Mouse (Mus musculus): ENCODE measurements around the gene 1700037C18Rik.

DNA sequence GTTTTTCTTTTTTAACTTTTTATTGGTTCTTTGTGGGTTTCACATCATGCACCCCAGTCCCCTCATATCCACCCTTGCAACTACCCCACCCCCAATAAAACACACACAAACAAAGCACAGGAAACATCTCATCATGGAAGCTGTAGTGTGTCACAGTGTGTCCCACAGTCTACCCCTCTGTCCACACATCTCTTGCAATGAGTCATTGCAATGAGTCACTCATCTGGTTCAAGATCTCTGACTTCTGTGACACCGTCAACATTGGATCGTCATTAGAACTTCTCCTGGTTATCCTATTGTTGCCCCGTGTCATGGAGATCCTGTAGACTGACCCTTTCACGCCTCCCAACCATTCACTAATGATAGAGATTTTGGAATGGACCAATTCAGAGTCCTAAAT, 26.2 kb upstream of the 1700037C18Rik start:
- TF ChIP-seq CTCF (IDR thresholded peaks at IDR 0.05; ENCODE audit: borderline replicate concordance, insufficient read depth, low read depth, low read length), result no peak
- no peak for TF ChIP-seq POLR2A (IDR thresholded peaks at IDR 0.05; ENCODE audit: borderline replicate concordance, insufficient read depth, low read length)
